Mouse (Mus musculus): ENCODE measurements around the gene Gm17662.

GRCm38 (mm10) chr4:104835096-104835495 is 22.0 kb upstream of the Gm17662 start:
- TF ChIP-seq POLR2A (IDR thresholded peaks at IDR 0.05; ENCODE audit: borderline replicate concordance, insufficient read depth, low read length) (no peak), CTCF (IDR thresholded peaks at IDR 0.05; ENCODE audit: borderline replicate concordance, insufficient read depth, low read depth, low read length) (no peak)

Data from cerebellum, adult 2 months (tissue).